Mouse (Mus musculus) spleen, adult 2 months (tissue): ENCODE measurements at regions not wholly inside any gene's neighbourhood (a gene's known extent, or its start where the extent isn't known, plus 50 kb on each side); places are given as distances from the start of the nearest gene placed in this dataset.

Experiments
- CTCF ChIP-seq: fragments of 200-500 bp; IDR thresholded peaks from 2 replicates; pipeline ENCODE4 v1.5.1; 2011; ENCODE audit warnings: mild to moderate bottlenecking, inconsistent platforms; ENCODE audit not compliant: insufficient read depth, insufficient read length, insufficient replicate concordance; ENCODE audit errors: extremely low read depth
- POLR2A ChIP-seq: fragments of 200-500 bp; IDR thresholded peaks from 2 replicates; pipeline ENCODE4 v1.6.1; 2011; ENCODE audit warnings: low read depth, low read length, inconsistent platforms

DNA sequence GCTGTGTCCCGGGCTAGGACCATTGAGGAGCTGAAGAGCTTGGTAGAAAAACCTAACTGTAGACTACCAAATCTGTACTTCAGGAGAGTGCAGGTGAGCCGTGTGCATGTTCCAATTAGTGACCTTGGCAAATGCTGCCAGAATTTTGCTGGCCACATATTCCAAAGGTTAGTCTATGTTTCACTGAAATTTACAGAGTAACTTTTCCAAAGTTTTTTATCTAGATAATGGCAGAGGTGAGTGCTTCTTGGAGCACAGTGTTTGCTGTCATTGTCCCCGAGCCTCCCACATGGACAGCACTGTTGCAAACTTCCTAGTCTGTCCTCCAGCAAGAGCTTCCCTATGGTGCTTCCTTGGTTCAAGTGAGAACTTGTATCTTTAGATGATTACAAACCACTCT lies 232.5 kb downstream of the Foxa2 start:
- TF ChIP-seq CTCF, result no peak
- no peak for TF ChIP-seq POLR2A
